In the genomic region with DNA sequence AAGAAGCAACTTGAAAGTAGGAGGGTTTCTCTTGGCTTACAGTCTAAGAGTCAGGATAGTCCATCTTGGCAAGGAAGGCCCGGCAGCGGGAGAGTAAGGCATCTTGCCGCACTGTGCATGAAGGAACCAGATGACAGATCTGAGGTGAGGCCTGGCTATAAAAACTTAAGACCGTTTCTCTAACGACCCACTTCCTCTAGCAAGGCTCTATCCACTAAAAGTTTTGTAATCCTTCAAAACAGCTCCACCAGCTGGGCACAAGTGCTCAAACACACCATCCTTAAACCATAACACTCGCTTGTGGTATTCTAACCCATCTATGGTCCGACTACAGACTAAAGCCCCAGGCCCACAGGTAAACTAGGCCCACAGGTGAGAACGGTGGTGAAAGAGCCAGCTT, we compare ENCODE assay signal across 20 mouse cellular contexts. TPM values are rescaled to one million over a fixed set of nuclear protein-coding genes. Genes with fewer than 3 reads are reported as not detected.
DNase-seq lines count a peak whose midpoint lies in the region; ATAC-seq and TF ChIP-seq lines count a peak whose summit lies in the region.
"Had no signal": no experiment of that assay in that cellular context is flagged by ENCODE, and none has a peak within 500 bp of the region (broad histone marks: within the 10 kb centered on the region; RNA-seq: fewer than 3 reads in every experiment).

No protein-coding gene starts in this region.

- H3K36me3 ChIP-seq in kidney, postnatal 0 days (ENCODE audit: insufficient read depth, low read length) = no peaks in the 10 kb centered on the region
- H3K36me3 ChIP-seq in myocyte (ENCODE audit: control insufficient read depth, insufficient read depth) = no peaks in the 10 kb centered on the region
- H3K36me3 ChIP-seq: G1E; hindbrain, embryonic 15.5 days had no signal

- 62% methylated on average over 8 of the region's 8 CpGs for WGBS in kidney, postnatal 0 days

- no peak overlapping the region for H3K9ac ChIP-seq in kidney, postnatal 0 days (ENCODE audit: low read depth, low read length)
- H3K9ac ChIP-seq: hindbrain, embryonic 15.5 days had no signal

- no peaks in the 10 kb centered on the region for H3K4me1 ChIP-seq in kidney, postnatal 0 days (replicated peaks; ENCODE audit: insufficient read depth, low read length)
- H3K4me1 ChIP-seq: hindbrain, embryonic 15.5 days had no signal

- H3K27me3 ChIP-seq in kidney, postnatal 0 days (ENCODE audit: insufficient read depth, low read length) = no peaks in the 10 kb centered on the region
- H3K27me3 ChIP-seq in myocyte (ENCODE audit: control insufficient read depth, insufficient read depth, insufficient read length) = no peaks in the 10 kb centered on the region
- H3K27me3 ChIP-seq: hindbrain, embryonic 15.5 days had no signal

- H3ac ChIP-seq in myocyte (ENCODE audit: control insufficient read depth, insufficient read length) = no peak overlapping the region

- TF ChIP-seq POLR2A in myocyte (IDR thresholded peaks at IDR 0.05; ENCODE audit: insufficient read length, low read depth) = no peak

- TF ChIP-seq CTCF in kidney, postnatal 0 days (IDR thresholded peaks at IDR 0.05; ENCODE audit: low read depth) = 0 out of 2 replicates have a peak, but pooled peaks have one; percentile 17

- H3K4me3 ChIP-seq in kidney, postnatal 0 days (replicated peaks; ENCODE audit: low read depth, low read length) = no peak overlapping the region
- no peak overlapping the region for H3K4me3 ChIP-seq in myocyte
- H3K4me3 ChIP-seq: hindbrain, embryonic 15.5 days had no signal

- H3K9me3 ChIP-seq in kidney, postnatal 0 days (replicated peaks; ENCODE audit: low read length) = no peaks in the 10 kb centered on the region
- H3K9me3 ChIP-seq: G1E; hindbrain, embryonic 15.5 days had no signal

- ATAC-seq in kidney, postnatal 0 days (replicated peaks; ENCODE audit: low FRiP score, low read depth) = no peak
- ATAC-seq: forebrain, embryonic 14.5 days had no signal

- H3K4me2 ChIP-seq in kidney, postnatal 0 days (ENCODE audit: low read length) = no peak overlapping the region
- H3K4me2 ChIP-seq in myocyte (ENCODE audit: low read depth) = peak overlapping the region; percentile 42
- H3K4me2 ChIP-seq: hindbrain, embryonic 15.5 days; midbrain, embryonic 11.5 days had no signal

- no peak overlapping the region for H3K27ac ChIP-seq in kidney, postnatal 0 days
- H3K27ac ChIP-seq: hindbrain, embryonic 15.5 days had no signal

- DNase-seq in kidney, postnatal 0 days (ENCODE audit: low spot score) = no peak
- DNase-seq in kidney, postnatal 25 days = no peak
- peak; percentile 75 for DNase-seq in A20 (ENCODE audit: low read depth, low spot score)
- peak; percentile 44 for DNase-seq in induced T-regulatory cell, adult 2 months (ENCODE audit: low read depth)
- DNase-seq in spleen, adult 18-20 months = no peak
- no peak for DNase-seq in retina, postnatal 1 day
- DNase-seq: adrenal gland, adult 8-10 months; cerebellum, adult 8-10 months; kidney, adult 9 months; lung, postnatal 14 days; thymus, adult 2 months had no signal

- no peaks in the 10 kb centered on the region for H3K79me2 ChIP-seq in myocyte (ENCODE audit: control insufficient read depth, insufficient read depth)

TF ChIP-seq in myocyte, 11 proteins besides CTCF, POLR2A, EP300 and RAD21:
- no peak for TF ChIP-seq MYOD1 (IDR thresholded peaks at IDR 0.05; ENCODE audit: control insufficient read depth in 1 of 3, insufficient read length in 2 of 3, low read depth in 2 of 3)
- TF ChIP-seq TCF12 (IDR thresholded peaks at IDR 0.05; ENCODE audit: insufficient read depth, poor library complexity, severe bottlenecking) = no peak
- TF ChIP-seq REST (IDR thresholded peaks at IDR 0.05; ENCODE audit: insufficient read depth, insufficient read length) = no peak
- no peak for TF ChIP-seq USF1 (IDR thresholded peaks at IDR 0.05; ENCODE audit: low read depth)
- TF ChIP-seq MYOG (IDR thresholded peaks at IDR 0.05; ENCODE audit: control insufficient read depth in 1 of 3, insufficient read depth in 1 of 3, insufficient read length in 2 of 3, low read depth in 2 of 3) = no peak
- TF ChIP-seq CEBPB (IDR thresholded peaks at IDR 0.05; ENCODE audit: insufficient read depth, poor library complexity, severe bottlenecking) = no peak
- TF ChIP-seq TCF3 (IDR thresholded peaks at IDR 0.05; ENCODE audit: insufficient read length, low read depth) = no peak
- no peak for TF ChIP-seq E2F4 (IDR thresholded peaks at IDR 0.05; ENCODE audit: insufficient read depth)

RNA-seq across cellular contexts. Expression of gene Spdye4c, which starts 47.5 kb away (rescaled TPM):
- not detected in 2 replicates for polyA plus RNA-seq in kidney, postnatal 0 days (2015; fragmentation: Nextera tagmentation; extraction: Ambion mirVana)
- not detected for polyA plus RNA-seq in myocyte (2012; fragmentation: generic; extraction: Trizol)
- polyA plus RNA-seq: brain, embryonic 14.5 days; forebrain, embryonic 14.5 days; G1E; heart, postnatal 0 days; hindbrain, embryonic 15.5 days; liver, adult 2 months; midbrain, embryonic 11.5 days; spleen, adult 2 months; thymus, adult 2 months had no signal

Comparison
In these comparisons a context has a peak if more than half of its experiments do, and no peak if none do; other contexts are left out.
1. DNase-seq: peak in A20 (single experiment) and induced T-regulatory cell, adult 2 months (single experiment); none in kidney, postnatal 0 days (single experiment), kidney, postnatal 25 days (0 of 2), spleen, adult 18-20 months (0 of 2) and retina, postnatal 1 day (single experiment).